Mouse (Mus musculus): ENCODE data around the gene Lgr5. TPM values are rescaled to one million over a fixed set of nuclear protein-coding genes. Genes with fewer than 3 reads are reported as not detected.

The Lgr5 gene
- total RNA-seq, 2 experiments from 2014 or later: 1.8 TPM

GRCm38 (mm10) chr10:115493778-115494141 lies 93.8 kb downstream of the Lgr5 start:
- no peak for DNase-seq

GRCm38 (mm10) chr10:115492956-115493777 lies 94.4 kb downstream of the Lgr5 start:
- DNase-seq: no peak

- no peak for DNase-seq
Measured at GRCm38 (mm10) chr10:115491803-115492510, 95.6 kb downstream of the Lgr5 start.

- DNase-seq: no peak
Measured at GRCm38 (mm10) chr10:115485602-115486001, 102.0 kb downstream of the Lgr5 start.

GRCm38 (mm10) chr10:115484660-115485059 lies 102.9 kb downstream of the Lgr5 start:
- no peak for DNase-seq

- DNase-seq: no peak
Measured at GRCm38 (mm10) chr10:115478441-115479141, 109.0 kb downstream of the Lgr5 start.

GRCm38 (mm10) chr10:115476506-115476905 lies 111.1 kb downstream of the Lgr5 start:
- DNase-seq: no peak

GRCm38 (mm10) chr10:115475000-115475550 lies 112.5 kb downstream of the Lgr5 start:
- no peak for DNase-seq

- no peak for DNase-seq
Measured at GRCm38 (mm10) chr10:115473213-115473961, 114.2 kb downstream of the Lgr5 start.

GRCm38 (mm10) chr10:115470621-115471334 lies 116.8 kb downstream of the Lgr5 start:
- no peak for DNase-seq

- no peak for DNase-seq
Measured at GRCm38 (mm10) chr10:115469040-115469439, 118.5 kb downstream of the Lgr5 start.

- no peak for DNase-seq
Measured at GRCm38 (mm10) chr10:115468632-115469031, 118.9 kb downstream of the Lgr5 start.

- DNase-seq: no peak
Measured at GRCm38 (mm10) chr10:115467985-115468384, 119.6 kb downstream of the Lgr5 start.

- DNase-seq: no peak
Measured at GRCm38 (mm10) chr10:115465778-115466177, 121.8 kb downstream of the Lgr5 start.

GRCm38 (mm10) chr10:115465072-115465471 lies 122.5 kb downstream of the Lgr5 start:
- DNase-seq: no peak

GRCm38 (mm10) chr10:115462646-115463045 lies 124.9 kb downstream of the Lgr5 start:
- DNase-seq: no peak

- no peak for DNase-seq
Measured at GRCm38 (mm10) chr10:115457368-115458021, 130.1 kb downstream of the Lgr5 start.

GRCm38 (mm10) chr10:115448614-115449013 lies 139.0 kb downstream of the Lgr5 start:
- DNase-seq: no peak

GRCm38 (mm10) chr10:115437286-115437685 lies 150.3 kb downstream of the Lgr5 start:
- no peak for DNase-seq

GRCm38 (mm10) chr10:115425351-115425750 lies 162.2 kb downstream of the Lgr5 start:
- DNase-seq: no peak

- no peak for DNase-seq
Measured at GRCm38 (mm10) chr10:115421976-115422375, 165.6 kb downstream of the Lgr5 start.

Measured in layer of hippocampus, postnatal 36 days (tissue).